19 mouse cellular contexts compared by ENCODE assay signal in the genomic region with DNA sequence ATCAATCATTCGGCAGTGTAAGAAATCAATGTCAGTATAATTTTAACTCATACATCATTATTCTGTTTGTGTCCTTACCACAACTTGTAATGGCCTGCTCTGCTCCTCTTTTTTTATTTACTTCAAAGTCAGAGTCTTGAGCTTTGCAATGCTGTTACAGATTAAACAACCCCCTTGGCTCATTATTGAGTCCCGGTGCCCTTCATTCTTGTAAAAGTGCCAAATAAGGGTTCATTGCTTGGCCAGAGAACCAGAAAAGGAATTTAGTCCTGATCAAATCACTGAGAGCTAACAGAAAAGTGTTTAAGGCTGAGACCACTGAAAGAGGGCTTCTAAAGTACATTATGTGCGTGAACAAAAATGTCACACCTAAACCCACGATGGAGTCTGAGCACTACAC. TPM values are rescaled to one million over a fixed set of nuclear protein-coding genes. Genes with fewer than 3 reads are reported as not detected.
DNase-seq lines count a peak whose midpoint lies in the region; ATAC-seq and TF ChIP-seq lines count a peak whose summit lies in the region.
"Had no signal": no experiment of that assay in that cellular context is flagged by ENCODE, and none has a peak within 500 bp of the region (broad histone marks: within the 10 kb centered on the region; RNA-seq: fewer than 3 reads in every experiment).

No protein-coding gene starts in this region.

- peak; percentile 6 for ATAC-seq in Patski
- ATAC-seq in kidney, embryonic 16.5 days (ENCODE audit: low FRiP score, low TSS enrichment) = peak; percentile 36; the same call in 1 of the 2 replicates
- ATAC-seq in intestine, embryonic 15.5 days = no peak

- no peaks in the 10 kb centered on the region for H3K36me3 ChIP-seq in heart, embryonic 10.5 days
- H3K36me3 ChIP-seq in kidney, adult 2 months (ENCODE audit: control insufficient read depth, insufficient read depth, low read length) = no peaks in the 10 kb centered on the region
- no peaks in the 10 kb centered on the region for H3K36me3 ChIP-seq in kidney, embryonic 16.5 days (ENCODE audit: insufficient read depth, low read length)
- H3K36me3 ChIP-seq in intestine, embryonic 15.5 days = no peaks in the 10 kb centered on the region
- H3K36me3 ChIP-seq: neural tube, embryonic 15.5 days had no signal

- no peak for TF ChIP-seq CTCF in kidney, adult 2 months (conservative IDR thresholded peaks at IDR 0.05; ENCODE audit: insufficient read depth, insufficient read length, low read depth, low read length)
- TF ChIP-seq CTCF in Patski (IDR thresholded peaks at IDR 0.05) = no peak

- no peak overlapping the region for H3K4me2 ChIP-seq in kidney, embryonic 16.5 days (replicated peaks; ENCODE audit: low read depth, low read length)
- no peak overlapping the region for H3K4me2 ChIP-seq in intestine, embryonic 15.5 days (replicated peaks)
- H3K4me2 ChIP-seq: midbrain, embryonic 11.5 days; neural tube, embryonic 15.5 days had no signal

- in situ Hi-C loops in Patski (cut with MboI; ENCODE audit: low pct_unique_long_range_greater_than_20kb) = loop anchor here (25.0 kb wide), 2 partner anchors 1332 to 1832 kb away; partner anchors contain the start of gene Tes

- no peak for TF ChIP-seq POLR2A in kidney, adult 2 months (IDR thresholded peaks at IDR 0.05; ENCODE audit: low read depth, low read length)

- H3K9ac ChIP-seq in kidney, embryonic 16.5 days (replicated peaks; ENCODE audit: low read length) = no peak overlapping the region
- no peak overlapping the region for H3K9ac ChIP-seq in intestine, embryonic 15.5 days
- H3K9ac ChIP-seq: neural tube, embryonic 15.5 days had no signal

- no peak overlapping the region for H3K27ac ChIP-seq in heart, embryonic 10.5 days
- H3K27ac ChIP-seq in kidney, adult 2 months (ENCODE audit: insufficient read depth, low read depth, low read length) = peak overlapping the region; percentile 100
- peak overlapping the region; percentile 47; the same call in 1 of the 2 replicates for H3K27ac ChIP-seq in kidney, embryonic 16.5 days (ENCODE audit: low read length)
- no peak overlapping the region for H3K27ac ChIP-seq in intestine, embryonic 15.5 days
- H3K27ac ChIP-seq: layer of hippocampus, adult 2 months; left cerebral cortex, adult 2 months; neural tube, embryonic 15.5 days had no signal

- H3K4me1 ChIP-seq in heart, embryonic 10.5 days = 0 out of 2 replicates have a peak, but pooled peaks cover 10% of the 10 kb centered on the region
- peaks cover 24% of the 10 kb centered on the region for H3K4me1 ChIP-seq in kidney, adult 2 months (ENCODE audit: control insufficient read depth, insufficient read depth, low read length)
- H3K4me1 ChIP-seq in kidney, embryonic 16.5 days (ENCODE audit: insufficient read depth, low read length) = peaks cover 35% of the 10 kb centered on the region
- no peaks in the 10 kb centered on the region for H3K4me1 ChIP-seq in intestine, embryonic 15.5 days (replicated peaks)
- H3K4me1 ChIP-seq: neural tube, embryonic 15.5 days had no signal

- 80% methylated on average over 4 of the region's 4 CpGs for WGBS in heart, embryonic 10.5 days
- WGBS in kidney, adult 2 months = 23% methylated on average over 4 of the region's 4 CpGs
- 65% methylated on average over 4 of the region's 4 CpGs for WGBS in kidney, embryonic 16.5 days
- WGBS in intestine, embryonic 15.5 days = 75% methylated on average over 4 of the region's 4 CpGs

- H3K4me3 ChIP-seq in heart, embryonic 10.5 days = no peak overlapping the region
- H3K4me3 ChIP-seq in kidney, adult 2 months (ENCODE audit: insufficient read depth, low read depth, low read length) = no peak overlapping the region
- no peak overlapping the region for H3K4me3 ChIP-seq in kidney, embryonic 16.5 days (ENCODE audit: low read length)
- no peak overlapping the region for H3K4me3 ChIP-seq in intestine, embryonic 15.5 days (replicated peaks)
- H3K4me3 ChIP-seq: erythroblast, embryonic 14.5 days; layer of hippocampus, adult 2 months; left cerebral cortex, adult 2 months; neural tube, embryonic 15.5 days had no signal

- POLR2A ChIA-PET in Patski (lab: Charles Lee) = interaction anchor here (0.7 to 1.2 kb wide), 4 partner anchors 25 to 46 kb away, joined by 3 to 5 read pairs (median 4); no protein-coding TSS in a partner anchor

- H3K27me3 ChIP-seq in heart, embryonic 10.5 days (ENCODE audit: insufficient read depth, poor library complexity, severe bottlenecking) = no peaks in the 10 kb centered on the region
- H3K27me3 ChIP-seq in kidney, adult 2 months (replicated peaks; ENCODE audit: control insufficient read depth, insufficient read depth, low read length) = no peaks in the 10 kb centered on the region
- no peaks in the 10 kb centered on the region for H3K27me3 ChIP-seq in Patski
- H3K27me3 ChIP-seq in kidney, embryonic 16.5 days (ENCODE audit: insufficient read depth, low read length) = no peaks in the 10 kb centered on the region
- H3K27me3 ChIP-seq in intestine, embryonic 15.5 days (replicated peaks) = no peaks in the 10 kb centered on the region
- H3K27me3 ChIP-seq: neural tube, embryonic 15.5 days had no signal

- CTCF ChIA-PET in Patski (lab: Charles Lee) = interaction anchor here (1.0 to 10.6 kb wide), 7 partner anchors 9 to 100 kb away, joined by 3 to 51 read pairs (median 3); no protein-coding TSS in a partner anchor

- peak; percentile 53 for DNase-seq in heart, adult 11 months
- no peak for DNase-seq in heart, embryonic 10.5 days (ENCODE audit: low spot score)
- DNase-seq in kidney, adult 2 months = peak; percentile 91
- DNase-seq in kidney, postnatal 10 days = no peak
- no peak for DNase-seq in Patski (ENCODE audit: low read depth, low spot score)
- no peak for DNase-seq in cerebellum, postnatal 4 days (ENCODE audit: low spot score in 2 of 2)
- DNase-seq: adrenal gland, adult 2 months; cerebellum, adult 9-11 months; gastrocnemius, postnatal 14 days; lung, postnatal 14 days; retina, postnatal 1 day; thymus, adult 18-20 months had no signal

- no peaks in the 10 kb centered on the region for H3K9me3 ChIP-seq in heart, embryonic 10.5 days
- no peaks in the 10 kb centered on the region for H3K9me3 ChIP-seq in kidney, embryonic 16.5 days (ENCODE audit: low read length)
- no peaks in the 10 kb centered on the region for H3K9me3 ChIP-seq in intestine, embryonic 15.5 days
- H3K9me3 ChIP-seq: neural tube, embryonic 15.5 days had no signal

RNA-seq across cellular contexts. Expression of gene Mdfic, which starts 10.2 kb away (rescaled TPM):
- polyA plus RNA-seq in heart, embryonic 10.5 days (2016; fragmentation: Nextera tagmentation; extraction: Ambion mirVana) = 4.9 and 6.3 TPM in 2 replicates
- polyA plus RNA-seq in kidney, adult 2 months (2012; rRNA removed) = 9.7 and 10.5 TPM in 2 replicates
- polyA plus RNA-seq in Patski (2021) = 123 TPM
- polyA plus RNA-seq in kidney, embryonic 16.5 days (2015; fragmentation: Nextera tagmentation; extraction: Ambion mirVana) = 5.3 and 5.7 TPM in 2 replicates
- 4.1 and 4.5 TPM in 2 replicates for polyA plus RNA-seq in intestine, embryonic 15.5 days (2015; fragmentation: Nextera tagmentation; extraction: Ambion mirVana)

Comparison
In these comparisons a context has a peak if more than half of its experiments do, and no peak if none do; other contexts are left out.
1. DNase-seq: peak in heart, adult 11 months (single experiment) and kidney, adult 2 months (single experiment); none in heart, embryonic 10.5 days (single experiment), kidney, postnatal 10 days (single experiment), Patski (single experiment) and cerebellum, postnatal 4 days (0 of 2).
2. H3K27ac ChIP-seq: peak in kidney, adult 2 months (single experiment) and kidney, embryonic 16.5 days (single experiment); none in heart, embryonic 10.5 days (single experiment) and intestine, embryonic 15.5 days (single experiment).
3. RNA of gene Mdfic, which starts 10.2 kb away (polyA plus RNA-seq): 123 TPM in Patski (single experiment); 9.7 to 10.5 TPM in kidney, adult 2 months, 4.9 to 6.3 TPM in heart, embryonic 10.5 days, 5.3 to 5.7 TPM in kidney, embryonic 16.5 days and 4.1 to 4.5 TPM in intestine, embryonic 15.5 days; every median in the first group is over 10 times any median in the second.